Mouse (Mus musculus) CH12.LX (cell line): ENCODE measurements around the gene Olfr1020. TPM values are rescaled to one million over a fixed set of nuclear protein-coding genes. Genes with fewer than 3 reads are reported as not detected.

Source experiments
- DNase-seq: peaks from one replicate; pipeline ENCODE4 v3.0.0-alpha.2; 2013; ENCODE audit errors: extremely low read depth
- H3K27ac ChIP-seq: 2 replicates; pipeline ENCODE4 v1.5.1; 2012; ENCODE audit warnings: low read depth, mild to moderate bottlenecking, control low read depth, moderate library complexity; ENCODE audit not compliant: insufficient read depth
- H3K27me3 ChIP-seq: replicated peaks from 2 replicates; pipeline ENCODE3; 2012; ENCODE audit warnings: inconsistent platforms
- H3K36me3 ChIP-seq, 2 experiments: replicated peaks in 1 of 2; 2 replicates each; pipeline versions ENCODE3 to v1.6.1; 2012; ENCODE audit warnings: inconsistent platforms in 1 of 2, low read length in 1 of 2, mild to moderate bottlenecking in 1 of 2, mixed read lengths in 1 of 2, moderate library complexity in 1 of 2; ENCODE audit not compliant: control insufficient read depth in 1 of 2, insufficient read depth in 1 of 2
- H3K4me1 ChIP-seq, 2 experiments: 2 replicates each; pipeline ENCODE4 v1.6.1; 2012; ENCODE audit warnings: inconsistent platforms in 1 of 2, moderate library complexity in 1 of 2; ENCODE audit not compliant: insufficient read depth in 2 of 2, control insufficient read depth in 1 of 2
- H3K4me2 ChIP-seq: 2 replicates; pipeline ENCODE4 v1.6.1; 2012; ENCODE audit warnings: low read depth, mild to moderate bottlenecking, control low read depth; ENCODE audit not compliant: poor library complexity, insufficient read depth, severe bottlenecking
- H3K4me3 ChIP-seq, 3 experiments: fragments of 150-350 bp in 1 of 3; sonication (generic) in 1 of 3; replicated peaks in 1 of 3; 2 replicates each; pipeline versions ENCODE3 to v1.5.1; 2011 to 2012; ENCODE audit warnings: low read depth in 2 of 3, low read length in 2 of 3, mild to moderate bottlenecking in 2 of 3, moderate library complexity in 2 of 3, control low read depth in 1 of 3, improper control_type of control experiment in 1 of 3, inconsistent platforms in 1 of 3, mixed read lengths in 1 of 3; ENCODE audit not compliant: poor library complexity in 1 of 3
- H3K79me2 ChIP-seq: replicated peaks from 2 replicates; pipeline ENCODE4 v1.6.1; 2012; ENCODE audit warnings: mild to moderate bottlenecking, moderate library complexity; ENCODE audit not compliant: control insufficient read depth, poor library complexity, insufficient read depth, severe bottlenecking; ENCODE audit errors: extremely low read depth
- H3K9ac ChIP-seq: 2 replicates; pipeline ENCODE4 v1.6.1; 2012; ENCODE audit warnings: low read depth, mild to moderate bottlenecking, control low read depth, moderate library complexity; ENCODE audit not compliant: insufficient read depth
- H3K9me3 ChIP-seq: replicated peaks from 2 replicates; pipeline ENCODE3; 2012; ENCODE audit warnings: low read length, inconsistent platforms, mixed read lengths
- HCFC1 ChIP-seq: IDR thresholded peaks from 2 replicates; pipeline ENCODE4 v1.6.1; 2012; ENCODE audit warnings: low read depth, mild to moderate bottlenecking, inconsistent platforms, low read length, improper control_type of control experiment
- JUND ChIP-seq: conservative IDR thresholded peaks from 2 replicates; pipeline ENCODE4 v1.6.1; 2011; ENCODE audit warnings: low read depth, low read length, improper control_type of control experiment
- MAZ ChIP-seq: IDR thresholded peaks from 2 replicates; pipeline ENCODE4 v1.6.1; 2012; ENCODE audit warnings: low read depth, mild to moderate bottlenecking, inconsistent platforms, low read length, improper control_type of control experiment, moderate library complexity
- MXI1 ChIP-seq: IDR thresholded peaks from 2 replicates; pipeline ENCODE4 v1.6.1; 2011; ENCODE audit warnings: mild to moderate bottlenecking, low read depth, low read length, improper control_type of control experiment
- SIN3A ChIP-seq: IDR thresholded peaks from 2 replicates; pipeline ENCODE4 v1.6.1; 2012; ENCODE audit warnings: low read length, improper control_type of control experiment, inconsistent platforms
- ZKSCAN1 ChIP-seq: IDR thresholded peaks from 2 replicates; pipeline ENCODE4 v1.6.1; 2012; ENCODE audit warnings: low read depth, inconsistent platforms, low read length, improper control_type of control experiment, borderline replicate concordance
- ZMIZ1 ChIP-seq: IDR thresholded peaks from 2 replicates; pipeline ENCODE4 v1.6.1; 2012; ENCODE audit warnings: low read depth, mild to moderate bottlenecking, inconsistent platforms, low read length, improper control_type of control experiment
- ZNF384 ChIP-seq: IDR thresholded peaks from 2 replicates; pipeline ENCODE4 v1.6.1; 2012; ENCODE audit warnings: low read depth, low read length, improper control_type of control experiment, inconsistent platforms
- dilution Hi-C: fragments of 300-500 bp; cut with MboI; formaldehyde crosslinking; loops from 2 replicates; pipeline ENCODE4 v1.14.3; 2020; ENCODE audit warnings: low sequenced_read_pairs; ENCODE audit not compliant: extremely low pct_unique_long_range_greater_than_20kb, extremely low pct_ligation_motif_present
- in situ Hi-C: fragments of 300-500 bp; cut with MboI; formaldehyde crosslinking; loops from 3 replicates; pipeline ENCODE4 v1.14.3; 2019; ENCODE audit warnings: low sequenced_read_pairs, low pct_ligation_motif_present, low pct_unique_long_range_greater_than_20kb, mixed read lengths
- polyA plus RNA-seq: library from polyadenylated mRNA; unstranded; fragments of >175 nt; gene quantifications from 2 replicates; pipeline ENCODE4 v1.2.1, GENCODE M21; 2012; ENCODE audit warnings: low read depth; ENCODE audit not compliant: insufficient read length
- total RNA-seq, 2 experiments: library from RNA; depleted of rRNA; stranded (reverse); fragments of 300-350 nt in 1 of 2; fragments of >200 nt in 1 of 2; gene quantifications; 2 replicates each; pipeline ENCODE4 v1.2.3; 2012 to 2014

Gene Olfr1020
- total and polyA plus RNA-seq, 3 experiments, result not detected

- no peak for DNase-seq
- H3K4me2 ChIP-seq, result no peak within 1 kb of the TSS
- H3K36me3 ChIP-seq, result no peaks in the 10 kb centered on the region
- in situ Hi-C loops (no loop called here), dilution Hi-C loops (no loop called here)
- H3K4me1 ChIP-seq, result no peaks in the 10 kb centered on the region
- no peak within 1 kb of the TSS for H3K4me3 ChIP-seq
- no peak within 1 kb of the TSS for H3K27ac ChIP-seq
- H3K79me2 ChIP-seq, result no peaks in the 10 kb centered on the region
- H3K27me3 ChIP-seq, result no peaks in the 10 kb centered on the region
- no peak within 1 kb of the TSS for H3K9ac ChIP-seq
- H3K9me3 ChIP-seq, result peaks cover 10% of the 10 kb centered on the region
- no peak for TF ChIP-seq JUND
These were observed 21.5 kb downstream of the Olfr1020 start, which contains the start of gene Olfr1022 for GRCm38 (mm10) chr2:85868294-85868693. Gene Olfr1022, plus strand, starts transcription at chr2:85868594.

GRCm38 (mm10) chr2:85885340-85885739 lies 38.5 kb downstream of the Olfr1020 start, which contains the start of gene Olfr1023:
Gene Olfr1023, plus strand, starts transcription at chr2:85885640.
- Histone ChIP-seq H3K4me1 (no peaks in the 10 kb centered on the region), H3K4me2 (no peak within 1 kb of the TSS), H3K27ac (no peak within 1 kb of the TSS), H3K27me3 (no peaks in the 10 kb centered on the region), H3K36me3 (no peaks in the 10 kb centered on the region), H3K79me2 (no peaks in the 10 kb centered on the region), H3K9me3 (peaks cover 18% of the 10 kb centered on the region), H3K4me3 (no peak within 1 kb of the TSS), H3K9ac (no peak within 1 kb of the TSS)
- dilution Hi-C loops, result no loop called here
- in situ Hi-C loops, result no loop called here
- DNase-seq, result no peak
- no peak for TF ChIP-seq ZKSCAN1
- no peak for TF ChIP-seq MXI1
- TF ChIP-seq SIN3A, result no peak
- TF ChIP-seq HCFC1, result no peak
- TF ChIP-seq ZNF384, result no peak
- no peak for TF ChIP-seq MAZ
- TF ChIP-seq ZMIZ1, result no peak

Other genes with a start within 250 kb of the Olfr1020 start
Only the 20 nearest of the 27 such genes appear.
- gene Olfr1006, start 168.3 kb upstream of the Olfr1020 start, total RNA-seq (2012; rRNA removed), result not detected in 2 replicates
- not detected in 2 replicates for gene Olfr1006, start 168.3 kb upstream of the Olfr1020 start, total RNA-seq (2014; rRNA removed)
- gene Olfr1006, start 168.3 kb upstream of the Olfr1020 start, polyA plus RNA-seq, result not detected in 2 replicates
- gene Olfr1008, start 157.6 kb upstream of the Olfr1020 start, total RNA-seq (2012; rRNA removed), result not detected in 2 replicates
- not detected in 2 replicates for gene Olfr1008, start 157.6 kb upstream of the Olfr1020 start, total RNA-seq (2014; rRNA removed)
- gene Olfr1008, start 157.6 kb upstream of the Olfr1020 start, polyA plus RNA-seq, result not detected in 2 replicates
- not detected in 2 replicates for gene Olfr1009, start 131.6 kb upstream of the Olfr1020 start, total RNA-seq (2012; rRNA removed)
- not detected in 2 replicates for gene Olfr1009, start 131.6 kb upstream of the Olfr1020 start, total RNA-seq (2014; rRNA removed)
- not detected in 2 replicates for gene Olfr1009, start 131.6 kb upstream of the Olfr1020 start, polyA plus RNA-seq
- gene Olfr1012, start 84.3 kb upstream of the Olfr1020 start, total RNA-seq (2012; rRNA removed), result not detected in 2 replicates
- gene Olfr1012, start 84.3 kb upstream of the Olfr1020 start, total RNA-seq (2014; rRNA removed), result not detected in 2 replicates
- gene Olfr1012, start 84.3 kb upstream of the Olfr1020 start, polyA plus RNA-seq, result not detected in 2 replicates
- not detected in 2 replicates for gene Olfr1013, start 79.9 kb upstream of the Olfr1020 start, total RNA-seq (2012; rRNA removed)
- not detected in 2 replicates for gene Olfr1013, start 79.9 kb upstream of the Olfr1020 start, total RNA-seq (2014; rRNA removed)
- gene Olfr1013, start 79.9 kb upstream of the Olfr1020 start, polyA plus RNA-seq, result not detected in 2 replicates
- not detected in 2 replicates for gene Olfr1014, start 74.3 kb upstream of the Olfr1020 start, total RNA-seq (2012; rRNA removed)
- gene Olfr1014, start 74.3 kb upstream of the Olfr1020 start, total RNA-seq (2014; rRNA removed), result not detected in 2 replicates
- gene Olfr1014, start 74.3 kb upstream of the Olfr1020 start, polyA plus RNA-seq, result not detected in 2 replicates
- gene Olfr1015, start 65.0 kb upstream of the Olfr1020 start, total RNA-seq (2012; rRNA removed), result not detected in 2 replicates
- not detected in 2 replicates for gene Olfr1015, start 65.0 kb upstream of the Olfr1020 start, total RNA-seq (2014; rRNA removed)
- not detected in 2 replicates for gene Olfr1015, start 65.0 kb upstream of the Olfr1020 start, polyA plus RNA-seq
- not detected in 2 replicates for gene Olfr1016, start 44.5 kb upstream of the Olfr1020 start, total RNA-seq (2012; rRNA removed)
- gene Olfr1016, start 44.5 kb upstream of the Olfr1020 start, total RNA-seq (2014; rRNA removed), result not detected in 2 replicates
- gene Olfr1016, start 44.5 kb upstream of the Olfr1020 start, polyA plus RNA-seq, result not detected in 2 replicates
- not detected in 2 replicates for gene Olfr1018, start 28.6 kb upstream of the Olfr1020 start, total RNA-seq (2012; rRNA removed)
- gene Olfr1018, start 28.6 kb upstream of the Olfr1020 start, total RNA-seq (2014; rRNA removed), result not detected in 2 replicates
- gene Olfr1018, start 28.6 kb upstream of the Olfr1020 start, polyA plus RNA-seq, result not detected in 2 replicates
- not detected in 2 replicates for gene Olfr1019, start 1.5 kb upstream of the Olfr1020 start, total RNA-seq (2012; rRNA removed)
- not detected in 2 replicates for gene Olfr1019, start 1.5 kb upstream of the Olfr1020 start, total RNA-seq (2014; rRNA removed)
- not detected in 2 replicates for gene Olfr1019, start 1.5 kb upstream of the Olfr1020 start, polyA plus RNA-seq
- gene Olfr1022, start 21.6 kb downstream of the Olfr1020 start, total RNA-seq (2012; rRNA removed), result not detected in 2 replicates
- not detected in 2 replicates for gene Olfr1022, start 21.6 kb downstream of the Olfr1020 start, total RNA-seq (2014; rRNA removed)
- gene Olfr1022, start 21.6 kb downstream of the Olfr1020 start, polyA plus RNA-seq, result not detected in 2 replicates
- gene Olfr1023, start 38.6 kb downstream of the Olfr1020 start, total RNA-seq (2012; rRNA removed), result not detected in 2 replicates
- not detected in 2 replicates for gene Olfr1023, start 38.6 kb downstream of the Olfr1020 start, total RNA-seq (2014; rRNA removed)
- not detected in 2 replicates for gene Olfr1023, start 38.6 kb downstream of the Olfr1020 start, polyA plus RNA-seq
- gene Olfr1024, start 58.0 kb downstream of the Olfr1020 start, total RNA-seq (2012; rRNA removed), result not detected in 2 replicates
- gene Olfr1024, start 58.0 kb downstream of the Olfr1020 start, total RNA-seq (2014; rRNA removed), result not detected in 2 replicates
- gene Olfr1024, start 58.0 kb downstream of the Olfr1020 start, polyA plus RNA-seq, result not detected in 2 replicates
- gene Olfr1025-ps1, start 68.2 kb downstream of the Olfr1020 start, total RNA-seq (2012; rRNA removed), result not detected in 2 replicates
- not detected in 2 replicates for gene Olfr1025-ps1, start 68.2 kb downstream of the Olfr1020 start, total RNA-seq (2014; rRNA removed)
- gene Olfr1025-ps1, start 68.2 kb downstream of the Olfr1020 start, polyA plus RNA-seq, result not detected in 2 replicates
- gene Olfr1026, start 74.5 kb downstream of the Olfr1020 start, total RNA-seq (2012; rRNA removed), result not detected in 2 replicates
- not detected in 2 replicates for gene Olfr1026, start 74.5 kb downstream of the Olfr1020 start, total RNA-seq (2014; rRNA removed)
- gene Olfr1026, start 74.5 kb downstream of the Olfr1020 start, polyA plus RNA-seq, result not detected in 2 replicates
- gene Olfr1028, start 103.4 kb downstream of the Olfr1020 start, total RNA-seq (2012; rRNA removed), result not detected in 2 replicates
- gene Olfr1028, start 103.4 kb downstream of the Olfr1020 start, total RNA-seq (2014; rRNA removed), result not detected in 2 replicates
- gene Olfr1028, start 103.4 kb downstream of the Olfr1020 start, polyA plus RNA-seq, result not detected in 2 replicates
- gene Olfr1029, start 126.9 kb downstream of the Olfr1020 start, total RNA-seq (2012; rRNA removed), result not detected in 2 replicates
- gene Olfr1029, start 126.9 kb downstream of the Olfr1020 start, total RNA-seq (2014; rRNA removed), result not detected in 2 replicates
- gene Olfr1029, start 126.9 kb downstream of the Olfr1020 start, polyA plus RNA-seq, result not detected in 2 replicates
- gene Olfr1030, start 132.2 kb downstream of the Olfr1020 start, total RNA-seq (2012; rRNA removed), result not detected in 2 replicates
- gene Olfr1030, start 132.2 kb downstream of the Olfr1020 start, total RNA-seq (2014; rRNA removed), result not detected in 2 replicates
- not detected in 2 replicates for gene Olfr1030, start 132.2 kb downstream of the Olfr1020 start, polyA plus RNA-seq
- not detected in 2 replicates for gene Olfr1031, start 143.3 kb downstream of the Olfr1020 start, total RNA-seq (2012; rRNA removed)
- gene Olfr1031, start 143.3 kb downstream of the Olfr1020 start, total RNA-seq (2014; rRNA removed), result not detected in 2 replicates
- gene Olfr1031, start 143.3 kb downstream of the Olfr1020 start, polyA plus RNA-seq, result not detected in 2 replicates
- gene Olfr1032, start 158.5 kb downstream of the Olfr1020 start, total RNA-seq (2012; rRNA removed), result not detected in 2 replicates
- gene Olfr1032, start 158.5 kb downstream of the Olfr1020 start, total RNA-seq (2014; rRNA removed), result not detected in 2 replicates
- not detected in 2 replicates for gene Olfr1032, start 158.5 kb downstream of the Olfr1020 start, polyA plus RNA-seq